Mouse (Mus musculus) inflammation-experienced regulatory T-cells, adult 6 months (primary cell): ENCODE measurements at regions not wholly inside any gene's neighbourhood (a gene's known extent, or its start where the extent isn't known, plus 50 kb on each side); places are given as distances from the start of the nearest gene placed in this dataset.
"Not testable (repeated sequence)": the region's sequence is repeated elsewhere in the genome, so short reads cannot be mapped to it uniquely, and the experiment has no call there.

ENCODE experiments used
- ATAC-seq: one replicate; pipeline ENCODE4 v1.8.0; 2017

- ATAC-seq, result no peak
These were observed 180.7 kb upstream of the Plxna2 start for GRCm38 (mm10) chr1:194437301-194437700.

DNA sequence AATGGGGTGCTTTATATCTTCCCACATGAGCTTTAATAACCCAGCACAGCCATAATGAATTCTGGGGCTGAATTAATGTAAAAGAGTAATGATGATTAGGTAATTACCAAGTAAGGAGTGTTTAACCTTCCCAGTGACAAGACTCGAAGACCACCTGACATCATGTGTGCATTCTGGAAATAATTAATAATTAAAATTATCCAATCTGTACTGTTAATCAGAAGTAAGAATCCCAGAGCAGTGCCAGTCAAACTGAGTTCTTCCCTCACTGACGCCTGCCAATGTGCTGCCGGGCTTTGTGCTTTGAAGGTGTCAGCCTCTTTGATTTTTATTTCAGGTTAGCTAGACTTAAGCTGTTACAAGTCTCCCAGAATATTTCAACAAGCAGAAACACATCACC is 183.0 kb upstream of the Plxna2 start:
- no peak for ATAC-seq

- ATAC-seq, result no peak
These were observed 189.4 kb upstream of the Plxna2 start for GRCm38 (mm10) chr1:194428586-194428985.

- ATAC-seq, result no peak
These were observed 191.7 kb upstream of the Plxna2 start for GRCm38 (mm10) chr1:194426293-194426692.

- no peak for ATAC-seq
These were observed 193.8 kb upstream of the Plxna2 start for GRCm38 (mm10) chr1:194424201-194424600.

- no peak for ATAC-seq
These were observed 205.8 kb upstream of the Plxna2 start for GRCm38 (mm10) chr1:194412193-194412592.

GRCm38 (mm10) chr1:194411788-194412187 is 206.2 kb upstream of the Plxna2 start:
- ATAC-seq, result no peak

DNA sequence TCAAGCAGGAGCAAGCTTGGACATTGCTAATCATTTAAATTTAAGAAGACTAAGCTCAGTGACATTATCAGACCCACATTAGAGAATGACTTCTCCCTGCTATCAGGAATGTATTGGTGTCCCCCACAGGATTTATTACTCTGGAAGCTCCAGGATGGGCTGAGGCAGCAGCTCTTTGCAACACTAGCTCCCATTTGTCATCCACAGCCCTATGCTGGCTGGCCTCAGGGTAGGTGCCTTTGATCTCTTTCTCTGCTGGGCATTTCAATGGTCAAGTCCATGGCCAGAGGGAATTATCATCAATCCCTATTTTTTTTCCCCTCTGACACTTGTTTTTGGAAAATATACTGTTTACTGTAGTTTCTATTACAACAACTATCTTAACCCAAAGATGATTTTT is 218.7 kb upstream of the Plxna2 start:
- ATAC-seq, result no peak

- ATAC-seq, result no peak
These were observed 221.1 kb upstream of the Plxna2 start for GRCm38 (mm10) chr1:194396754-194397460.

GRCm38 (mm10) chr1:194393720-194394119 is 224.3 kb upstream of the Plxna2 start:
- no peak for ATAC-seq

DNA sequence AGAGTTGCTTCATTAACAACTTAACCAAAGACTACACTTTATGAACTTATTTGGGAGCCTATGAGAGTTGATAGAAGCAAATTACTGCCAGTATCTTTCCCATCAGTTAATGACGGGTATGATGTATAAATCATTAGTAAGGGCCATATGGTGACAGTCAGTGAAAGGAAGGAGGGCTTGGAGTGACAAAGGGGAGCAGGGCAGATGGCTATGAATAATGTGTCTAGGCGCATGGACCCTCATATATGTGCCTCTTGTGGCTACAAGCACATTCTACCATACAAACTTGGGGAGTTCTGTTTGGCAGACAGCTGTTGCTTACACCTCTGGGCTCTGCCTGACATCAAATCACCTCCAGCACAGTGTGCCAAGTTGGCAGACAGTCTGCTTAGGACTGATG is 227.8 kb upstream of the Plxna2 start:
- no peak for ATAC-seq

DNA sequence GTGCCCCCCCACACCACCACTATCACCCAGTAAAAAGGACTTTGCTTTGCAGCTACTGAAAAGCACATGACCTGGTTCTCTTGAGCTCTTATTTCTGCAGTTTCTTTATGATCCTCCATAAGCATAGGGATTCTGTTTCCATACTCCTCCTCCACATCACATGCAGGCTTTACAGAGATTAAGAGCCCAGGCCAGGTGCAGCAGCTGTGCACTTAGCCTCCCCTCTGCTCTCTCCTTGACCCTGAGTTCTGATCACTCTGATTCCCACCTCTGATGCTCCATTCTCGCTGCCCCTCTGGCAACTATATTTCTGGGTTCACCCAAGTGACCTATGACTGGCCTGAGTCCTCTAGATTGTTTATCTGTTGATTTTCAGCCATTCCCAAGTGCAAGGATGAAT is 239.9 kb upstream of the Plxna2 start:
- ATAC-seq, result no peak

DNA sequence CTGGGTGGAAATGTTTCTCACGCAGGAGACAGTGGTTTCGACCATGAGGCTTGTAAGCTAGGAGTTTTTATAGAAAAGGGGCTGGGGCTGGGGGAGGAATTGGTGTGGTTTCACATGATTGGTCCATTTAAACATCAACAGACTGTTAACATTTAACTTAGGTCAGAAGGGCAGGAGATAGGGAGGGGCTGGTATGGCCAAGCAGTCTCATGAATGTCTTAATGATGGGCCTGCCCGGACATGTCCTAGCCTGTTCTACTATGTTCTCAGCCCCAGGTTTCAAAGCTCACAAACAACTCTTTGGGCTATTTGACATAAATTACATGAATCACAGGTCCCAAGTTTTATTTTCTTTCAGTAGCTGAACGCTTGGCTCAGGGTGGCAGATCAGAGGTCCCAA is 244.5 kb upstream of the Plxna2 start:
- not testable (repeated sequence) for ATAC-seq

DNA sequence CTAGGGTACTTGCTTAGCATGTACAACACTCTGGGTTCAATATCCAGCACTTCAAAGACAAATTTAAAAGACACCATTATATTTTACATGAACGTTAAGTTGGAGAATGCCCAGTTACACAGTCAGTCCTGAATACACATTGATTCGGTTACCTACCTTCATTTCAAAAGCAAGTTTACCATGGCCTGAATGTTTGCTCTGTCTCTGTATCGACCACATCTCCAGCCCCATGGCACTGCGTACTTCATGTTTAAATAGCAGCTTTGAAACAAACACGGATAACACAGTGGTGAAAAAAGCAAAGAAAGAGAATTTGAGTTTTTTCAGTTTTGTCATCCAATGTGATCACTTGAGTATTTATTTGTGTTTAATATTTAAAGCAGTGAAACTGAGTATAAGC is 254.1 kb upstream of the Plxna2 start:
- no peak for ATAC-seq

DNA sequence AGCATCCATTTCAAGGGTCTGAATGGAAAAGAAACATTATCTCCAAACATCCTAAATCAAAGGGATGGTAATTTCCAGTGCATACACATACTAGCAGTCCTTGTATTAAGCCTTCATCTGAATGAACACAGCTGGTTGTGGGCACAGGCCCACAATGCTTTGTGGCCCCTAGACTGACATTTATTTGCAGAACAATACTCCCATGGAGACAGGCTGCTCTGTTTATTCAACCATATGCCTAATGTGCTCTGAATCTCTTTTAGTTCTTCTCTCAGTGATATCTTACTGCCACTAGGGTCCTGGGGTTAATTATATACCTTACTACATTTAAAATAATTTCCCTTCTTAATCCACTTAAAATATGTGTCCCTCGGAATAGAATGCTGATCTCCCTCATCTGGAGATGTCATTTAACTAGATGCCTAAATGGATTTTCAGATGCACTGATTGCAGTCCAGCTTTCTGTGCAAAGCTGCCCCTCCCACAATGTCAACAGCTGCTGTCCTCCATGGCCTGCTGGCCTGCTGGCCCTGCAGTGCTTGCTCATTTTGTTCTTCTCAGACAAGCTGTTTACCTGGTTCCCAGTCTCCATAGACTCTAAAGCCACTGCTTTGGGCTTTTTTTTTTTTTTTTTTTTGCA is 254.8 kb upstream of the Plxna2 start:
- no peak for ATAC-seq

DNA sequence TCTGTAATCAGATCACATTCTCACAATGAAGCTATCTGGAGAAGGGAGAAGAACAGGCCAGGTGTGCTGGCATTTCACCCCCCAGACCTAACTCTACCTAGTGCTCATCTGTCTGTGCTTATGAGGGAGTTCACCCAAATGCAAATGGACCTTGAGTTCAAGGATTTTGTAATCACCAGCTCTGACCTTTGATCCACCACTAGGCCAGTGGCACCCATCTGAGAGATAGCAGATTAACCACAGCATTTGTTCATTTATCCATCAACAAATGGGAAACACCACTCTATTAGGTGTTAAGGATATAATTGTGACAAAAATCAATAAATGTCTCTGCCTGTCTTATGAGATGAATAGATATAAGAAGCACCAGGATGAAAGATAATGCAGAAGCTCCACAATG is 255.7 kb upstream of the Plxna2 start:
- no peak for ATAC-seq

DNA sequence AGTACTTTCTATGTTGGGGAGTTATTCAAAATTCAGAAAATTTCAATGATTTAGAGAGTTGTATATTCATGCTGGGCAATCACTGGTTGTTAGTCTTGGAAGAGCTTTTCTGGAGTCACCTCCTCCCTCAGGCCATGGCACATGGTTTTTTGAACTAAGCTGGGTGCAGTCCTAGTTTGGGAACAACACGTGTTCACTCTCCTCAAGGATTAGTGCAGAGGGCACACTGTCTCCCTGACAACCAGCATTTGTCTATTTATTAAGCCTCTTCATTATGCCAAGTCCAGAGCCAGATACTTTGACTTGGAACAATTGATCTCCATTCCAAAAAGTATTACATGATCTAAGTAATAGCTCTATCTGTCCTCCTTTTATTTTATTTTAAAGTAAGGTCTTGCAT is 256.7 kb upstream of the Plxna2 start:
- no peak for ATAC-seq

- ATAC-seq, result no peak
These were observed 263.5 kb upstream of the Plxna2 start for GRCm38 (mm10) chr1:194354332-194355120.

GRCm38 (mm10) chr1:194345304-194346033 is 272.5 kb upstream of the Plxna2 start:
- no peak for ATAC-seq

DNA sequence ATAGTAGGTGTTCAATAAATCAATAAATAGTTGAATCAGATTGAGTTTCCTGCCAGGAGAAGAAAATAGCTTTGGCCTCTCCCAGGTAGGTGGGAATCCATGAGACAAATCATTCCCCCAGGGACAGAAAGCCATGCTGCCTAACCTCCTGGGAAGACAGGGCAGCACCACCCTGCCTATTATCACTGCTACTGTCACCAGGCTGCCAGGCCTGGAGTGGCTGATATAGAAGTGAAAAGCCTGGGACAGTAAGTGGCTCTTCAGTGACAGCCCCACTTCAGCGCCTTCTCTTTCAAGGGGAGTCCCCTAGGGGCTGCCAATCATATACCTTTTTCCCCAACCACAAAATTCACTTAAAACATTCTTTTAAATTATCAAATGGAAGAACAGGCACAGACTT is 275.4 kb upstream of the Plxna2 start:
- no peak for ATAC-seq

GRCm38 (mm10) chr1:194341758-194342157 is 276.3 kb upstream of the Plxna2 start:
- no peak for ATAC-seq

DNA sequence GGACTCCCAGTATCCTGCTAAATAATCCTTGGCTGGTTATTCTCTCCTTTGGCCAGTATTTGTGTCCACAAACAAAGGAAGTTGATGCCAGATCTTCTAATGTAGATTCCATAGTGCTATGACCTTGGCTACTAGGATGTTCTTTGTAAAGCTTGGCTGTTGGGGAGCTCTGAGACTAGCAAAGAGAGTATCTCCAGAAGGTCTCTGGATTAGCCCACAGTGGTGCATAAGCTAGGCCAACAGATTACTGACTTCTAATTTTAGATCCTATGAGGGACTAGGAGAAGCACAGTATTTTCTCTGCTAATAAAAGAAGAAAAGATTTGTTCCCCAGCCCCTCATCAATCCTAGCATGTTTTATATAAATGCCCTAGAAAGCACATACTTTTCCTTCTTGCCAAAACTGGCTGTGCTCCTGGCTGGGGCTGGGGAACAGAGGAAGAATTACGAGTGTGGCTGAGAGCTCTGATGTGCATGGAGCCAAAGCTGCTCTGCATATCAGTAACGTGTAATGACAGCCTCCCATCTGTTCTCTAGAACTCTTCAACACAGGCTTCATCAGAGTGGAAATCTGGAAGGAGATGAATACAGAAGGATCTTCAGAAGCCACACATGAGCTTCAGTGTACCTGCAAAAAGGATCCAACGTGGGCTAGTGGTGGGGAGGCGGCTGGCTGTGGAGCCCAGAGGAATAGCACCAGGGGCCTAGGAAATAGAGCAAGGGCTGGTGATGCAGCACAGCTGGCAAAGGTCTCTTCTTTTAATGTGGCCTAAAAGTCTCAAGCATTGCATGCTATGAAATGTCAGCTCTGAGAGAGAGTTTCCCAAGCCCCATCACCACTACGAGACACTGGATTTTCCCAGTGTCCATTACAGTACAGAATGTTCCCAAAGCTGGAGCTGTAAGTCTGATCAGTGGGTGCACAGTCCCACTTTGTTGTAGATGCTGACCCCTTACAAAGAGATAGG is 283.0 kb upstream of the Plxna2 start:
- ATAC-seq, result no peak
